Mouse (Mus musculus): ENCODE measurements around the gene Atp12a. TPM values are rescaled to one million over a fixed set of nuclear protein-coding genes. Genes with fewer than 3 reads are reported as not detected.

Gene Atp12a
- total RNA-seq, 1 experiment: 2.1 TPM

GRCm38 (mm10) chr14:56377745-56378144 lies 12.9 kb downstream of the Atp12a start:
- H3K27ac ChIP-seq (ENCODE audit: insufficient read depth, low read depth, low read length, poor library complexity, severe bottlenecking): no peak overlapping the region
- no peaks in the 10 kb centered on the region for H3K36me3 ChIP-seq (ENCODE audit: control insufficient read depth, insufficient read depth, low read length, poor library complexity, severe bottlenecking)
- in situ Hi-C loops (cut with MboI; ENCODE audit: low sequenced_read_pairs in 2 of 2, unreplicated experiment in 2 of 2): loop anchor here in 1 of 2 experiments (10.0 kb wide), 1 partner anchor 687 kb away; no protein-coding TSS in a partner anchor
- no peak for DNase-seq (ENCODE audit: low read depth, low spot score)
- H3K4me1 ChIP-seq (ENCODE audit: control insufficient read depth in 2 of 2, insufficient read depth in 2 of 2, low read length in 2 of 2, poor library complexity in 1 of 2): no peaks in the 10 kb centered on the region
- no peak for TF ChIP-seq HCFC1 (IDR thresholded peaks at IDR 0.05; ENCODE audit: borderline replicate concordance, insufficient read depth, low read length)
- no peak for TF ChIP-seq ZC3H11A (IDR thresholded peaks at IDR 0.05; ENCODE audit: borderline replicate concordance, low read depth, low read length)
- TF ChIP-seq CHD2 (IDR thresholded peaks at IDR 0.05; ENCODE audit: low read depth, low read length): no peak
- TF ChIP-seq ZNF384 (IDR thresholded peaks at IDR 0.05; ENCODE audit: low read depth, low read length): no peak
- TF ChIP-seq MAFK (IDR thresholded peaks at IDR 0.05; ENCODE audit: insufficient read depth, low read depth, low read length): no peak
- no peaks in the 10 kb centered on the region for H3K9me3 ChIP-seq (ENCODE audit: control insufficient read depth, insufficient read depth, low read depth, low read length)
- no peak overlapping the region for H3K4me3 ChIP-seq (ENCODE audit: insufficient read depth in 1 of 2, low read depth in 1 of 2, low read length in 2 of 2, poor library complexity in 1 of 2, severe bottlenecking in 1 of 2)
- no peak overlapping the region for H3K9ac ChIP-seq (ENCODE audit: insufficient read depth, low read depth, low read length, poor library complexity, severe bottlenecking)

- Histone ChIP-seq H3K4me1 (ENCODE audit: control insufficient read depth in 2 of 2, insufficient read depth in 2 of 2, low read length in 2 of 2, poor library complexity in 1 of 2) (no peaks in the 10 kb centered on the region), H3K9ac (ENCODE audit: insufficient read depth, low read depth, low read length, poor library complexity, severe bottlenecking) (no peak overlapping the region), H3K27ac (ENCODE audit: insufficient read depth, low read depth, low read length, poor library complexity, severe bottlenecking) (no peak overlapping the region), H3K9me3 (ENCODE audit: control insufficient read depth, insufficient read depth, low read depth, low read length) (no peaks in the 10 kb centered on the region), H3K36me3 (ENCODE audit: control insufficient read depth, insufficient read depth, low read length, poor library complexity, severe bottlenecking) (no peaks in the 10 kb centered on the region), H3K4me3 (ENCODE audit: insufficient read depth in 1 of 2, low read depth in 1 of 2, low read length in 2 of 2, poor library complexity in 1 of 2, severe bottlenecking in 1 of 2) (no peak overlapping the region)
- TF ChIP-seq ZNF384 (IDR thresholded peaks at IDR 0.05; ENCODE audit: low read depth, low read length): no peak
- no peak for TF ChIP-seq MAFK (IDR thresholded peaks at IDR 0.05; ENCODE audit: insufficient read depth, low read depth, low read length)
- no peak for TF ChIP-seq CHD2 (IDR thresholded peaks at IDR 0.05; ENCODE audit: low read depth, low read length)
- TF ChIP-seq HCFC1 (IDR thresholded peaks at IDR 0.05; ENCODE audit: borderline replicate concordance, insufficient read depth, low read length): no peak
- no peak for TF ChIP-seq ZC3H11A (IDR thresholded peaks at IDR 0.05; ENCODE audit: borderline replicate concordance, low read depth, low read length)
- DNase-seq (ENCODE audit: low read depth, low spot score): no peak
- in situ Hi-C loops (cut with MboI; ENCODE audit: low sequenced_read_pairs in 2 of 2, unreplicated experiment in 2 of 2): loop anchor here in 1 of 2 experiments (10.0 kb wide), 1 partner anchor 685 kb away; no protein-coding TSS in a partner anchor
Observed at GRCm38 (mm10) chr14:56379336-56379735, 14.5 kb downstream of the Atp12a start.

DNA sequence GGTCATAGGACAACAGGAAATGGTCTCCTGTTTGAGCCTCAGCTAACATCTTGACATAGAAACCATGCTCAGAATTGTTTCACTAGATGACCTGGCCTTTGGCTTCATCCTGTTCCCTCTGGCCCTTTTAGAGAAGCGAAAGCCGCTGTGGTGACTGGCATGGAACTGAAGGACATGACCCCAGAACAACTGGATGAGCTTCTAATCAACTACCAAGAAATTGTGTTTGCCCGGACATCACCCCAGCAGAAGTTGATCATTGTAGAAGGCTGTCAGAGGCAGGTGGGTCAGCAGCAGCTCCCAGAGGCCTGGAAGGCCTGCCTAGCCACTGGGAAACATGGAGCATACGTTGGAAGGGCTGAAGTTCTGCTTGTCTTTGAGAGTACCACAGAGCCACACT lies 17.5 kb downstream of the Atp12a start:
- Histone ChIP-seq H3K36me3 (ENCODE audit: control insufficient read depth, insufficient read depth, low read length, poor library complexity, severe bottlenecking) (no peaks in the 10 kb centered on the region), H3K9ac (ENCODE audit: insufficient read depth, low read depth, low read length, poor library complexity, severe bottlenecking) (no peak overlapping the region), H3K4me3 (ENCODE audit: insufficient read depth in 1 of 2, low read depth in 1 of 2, low read length in 2 of 2, poor library complexity in 1 of 2, severe bottlenecking in 1 of 2) (no peak overlapping the region), H3K9me3 (ENCODE audit: control insufficient read depth, insufficient read depth, low read depth, low read length) (no peaks in the 10 kb centered on the region), H3K27ac (ENCODE audit: insufficient read depth, low read depth, low read length, poor library complexity, severe bottlenecking) (no peak overlapping the region), H3K4me1 (ENCODE audit: control insufficient read depth in 2 of 2, insufficient read depth in 2 of 2, low read length in 2 of 2, poor library complexity in 1 of 2) (no peaks in the 10 kb centered on the region)
- no peak for DNase-seq (ENCODE audit: low read depth, low spot score)
- in situ Hi-C loops (cut with MboI; ENCODE audit: low sequenced_read_pairs in 2 of 2, unreplicated experiment in 2 of 2): no loop called here
- TF ChIP-seq ZNF384 (IDR thresholded peaks at IDR 0.05; ENCODE audit: low read depth, low read length) (no peak), MAFK (IDR thresholded peaks at IDR 0.05; ENCODE audit: insufficient read depth, low read depth, low read length) (no peak), CHD2 (IDR thresholded peaks at IDR 0.05; ENCODE audit: low read depth, low read length) (no peak), HCFC1 (IDR thresholded peaks at IDR 0.05; ENCODE audit: borderline replicate concordance, insufficient read depth, low read length) (no peak)

DNA sequence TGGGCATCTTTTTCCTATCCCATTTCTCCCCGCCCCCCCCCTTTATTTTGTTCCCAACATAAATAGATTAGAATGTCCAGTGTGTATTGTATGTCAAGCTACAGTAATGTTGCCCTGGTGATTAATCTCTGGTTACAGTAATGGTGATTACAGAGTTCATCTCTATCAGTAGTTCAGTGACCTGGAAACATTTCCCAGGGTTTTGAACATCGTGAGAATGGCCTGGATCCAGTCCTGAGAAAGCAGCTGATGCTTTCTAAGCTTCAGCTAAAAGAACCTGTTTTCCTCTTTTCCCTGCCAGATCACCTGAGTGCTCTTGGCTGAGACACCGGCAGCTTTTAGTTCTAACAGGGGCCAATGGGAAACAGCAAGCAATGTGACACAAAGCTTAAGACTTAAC lies 25.4 kb downstream of the Atp12a start:
- no peak overlapping the region for H3K9ac ChIP-seq (ENCODE audit: insufficient read depth, low read depth, low read length, poor library complexity, severe bottlenecking)
- TF ChIP-seq HCFC1 (IDR thresholded peaks at IDR 0.05; ENCODE audit: borderline replicate concordance, insufficient read depth, low read length) (no peak), CHD2 (IDR thresholded peaks at IDR 0.05; ENCODE audit: low read depth, low read length) (no peak), MAFK (IDR thresholded peaks at IDR 0.05; ENCODE audit: insufficient read depth, low read depth, low read length) (no peak), ZNF384 (IDR thresholded peaks at IDR 0.05; ENCODE audit: low read depth, low read length) (no peak), ZC3H11A (IDR thresholded peaks at IDR 0.05; ENCODE audit: borderline replicate concordance, low read depth, low read length) (no peak)
- DNase-seq (ENCODE audit: low read depth, low spot score): no peak
- H3K9me3 ChIP-seq (ENCODE audit: control insufficient read depth, insufficient read depth, low read depth, low read length): no peaks in the 10 kb centered on the region
- no peak overlapping the region for H3K4me3 ChIP-seq (ENCODE audit: insufficient read depth in 1 of 2, low read depth in 1 of 2, low read length in 2 of 2, poor library complexity in 1 of 2, severe bottlenecking in 1 of 2)
- no peak overlapping the region for H3K27ac ChIP-seq (ENCODE audit: insufficient read depth, low read depth, low read length, poor library complexity, severe bottlenecking)
- no peaks in the 10 kb centered on the region for H3K36me3 ChIP-seq (ENCODE audit: control insufficient read depth, insufficient read depth, low read length, poor library complexity, severe bottlenecking)
- no peaks in the 10 kb centered on the region for H3K4me1 ChIP-seq (ENCODE audit: control insufficient read depth in 2 of 2, insufficient read depth in 2 of 2, low read length in 2 of 2, poor library complexity in 1 of 2)
- in situ Hi-C loops (cut with MboI; ENCODE audit: low sequenced_read_pairs in 2 of 2, unreplicated experiment in 2 of 2): no loop called here

Measured in ES-E14 (cell line).